Mouse (Mus musculus) midbrain, embryonic 11.5 days (tissue): Measurements from ENCODE around the gene Gnb1l. TPM values are rescaled to one million over a fixed set of nuclear protein-coding genes. Genes with fewer than 3 reads are reported as not detected.

Source experiments
- ATAC-seq: fragments of 200-750 bp; cut with Nextera tagmentation; 2 replicates; pipeline ENCODE4 v1.8.0; 2017; ENCODE audit warnings: moderate TSS enrichment, moderate library complexity; ENCODE audit not compliant: low FRiP score
- DNase-seq: peaks from one replicate; pipeline ENCODE4 v3.0.0; 2015; ENCODE audit warnings: low spot score; ENCODE audit errors: missing footprints
- H3K27ac ChIP-seq: fragments of 300-500 bp; sonication (generic); 2 replicates; pipeline ENCODE4 v1.5.1; 2014; ENCODE audit warnings: low read depth, low read length
- H3K27me3 ChIP-seq: fragments of 300-500 bp; sonication (generic); 2 replicates; pipeline ENCODE4 v1.6.1; 2014; ENCODE audit warnings: mild to moderate bottlenecking, low read length, moderate library complexity, mixed read lengths; ENCODE audit not compliant: control insufficient read depth, insufficient read depth
- H3K36me3 ChIP-seq: fragments of 300-500 bp; sonication (generic); 2 replicates; pipeline ENCODE4 v1.6.1; 2014; ENCODE audit warnings: mild to moderate bottlenecking, low read length, moderate library complexity, mixed read lengths; ENCODE audit not compliant: control insufficient read depth, insufficient read depth
- H3K4me1 ChIP-seq: fragments of 300-500 bp; sonication (generic); 2 replicates; pipeline ENCODE4 v1.6.1; 2014; ENCODE audit warnings: low read length; ENCODE audit not compliant: control insufficient read depth, insufficient read depth
- H3K4me2 ChIP-seq: fragments of 300-500 bp; sonication (generic); 2 replicates; pipeline ENCODE4 v1.6.1; 2014; ENCODE audit warnings: mild to moderate bottlenecking, moderate library complexity
- H3K4me3 ChIP-seq: fragments of 300-500 bp; sonication (generic); 2 replicates; pipeline ENCODE4 v1.5.1; 2014; ENCODE audit warnings: low read depth, low read length
- H3K9ac ChIP-seq: fragments of 300-500 bp; sonication (generic); 2 replicates; pipeline ENCODE4 v1.6.1; 2014; ENCODE audit warnings: low read length
- H3K9me3 ChIP-seq: fragments of 300-500 bp; sonication (generic); 2 replicates; pipeline ENCODE4 v1.6.1; 2016; ENCODE audit warnings: low read length; ENCODE audit not compliant: control insufficient read depth
- WGBS: fragments of 180-500 bp; shearing (Covaris S2); extraction: QIAGEN DNeasy Blood & Tissue Kit; methylation state at CpG from one replicate; pipeline ENCODE4 v1.1.7; 2014; 5-methylcytosine and 5-hydroxymethylcytosine counted together
- polyA plus RNA-seq: library from polyadenylated mRNA; unstranded; fragments of >200 nt; fragmentation: Nextera tagmentation; extraction: Ambion mirVana; gene quantifications from 2 replicates; pipeline ENCODE4 v1.2.1, GENCODE M21; 2014

The Gnb1l gene
- polyA plus RNA-seq, 1 experiment from 2014 or later: 12.9 TPM

GRCm38 (mm10) chr16:18585676-18586075, 87.2 kb downstream of the Gnb1l start:
- DNase-seq (no peak), ATAC-seq (no peak)
- H3K36me3 ChIP-seq: no peaks in the 10 kb centered on the region
- H3K9ac ChIP-seq: no peak overlapping the region
- H3K27ac ChIP-seq: no peak overlapping the region
- peaks cover 24% of the 10 kb centered on the region for H3K4me1 ChIP-seq
- peaks cover 100% of the 10 kb centered on the region for H3K27me3 ChIP-seq
- H3K9me3 ChIP-seq: no peaks in the 10 kb centered on the region
- no peak overlapping the region for H3K4me2 ChIP-seq
- H3K4me3 ChIP-seq: no peak overlapping the region
- WGBS: 2% methylated on average over 10 of the region's 10 CpGs

GRCm38 (mm10) chr16:18586076-18586905, 87.8 kb downstream of the Gnb1l start:
- peak overlapping the region; percentile 37 for H3K4me3 ChIP-seq
- WGBS: 1% methylated on average over 81 of the region's 83 CpGs
- peaks cover 27% of the 10 kb centered on the region for H3K4me1 ChIP-seq
- H3K9me3 ChIP-seq: no peaks in the 10 kb centered on the region
- H3K27ac ChIP-seq: no peak overlapping the region
- H3K36me3 ChIP-seq: no peaks in the 10 kb centered on the region
- DNase-seq: peak; percentile 95
- H3K4me2 ChIP-seq: peak overlapping the region; percentile 51
- ATAC-seq: no peak; the same call in 1 of the 2 replicates
- H3K9ac ChIP-seq: no peak overlapping the region
- peaks cover 100% of the 10 kb centered on the region for H3K27me3 ChIP-seq

GRCm38 (mm10) chr16:18586906-18587546, 88.5 kb downstream of the Gnb1l start:
- Histone ChIP-seq H3K27ac (no peak overlapping the region), H3K9me3 (no peaks in the 10 kb centered on the region), H3K4me1 (peaks cover 31% of the 10 kb centered on the region), H3K36me3 (no peaks in the 10 kb centered on the region), H3K4me2 (peak overlapping the region; percentile 51), H3K27me3 (peaks cover 100% of the 10 kb centered on the region), H3K4me3 (peak overlapping the region; percentile 37), H3K9ac (no peak overlapping the region)
- WGBS: 2% methylated on average over 26 of the region's 62 CpGs
- DNase-seq (peak; percentile 90), ATAC-seq (no peak; the same call in 1 of the 2 replicates)

- Histone ChIP-seq H3K27ac (no peak overlapping the region), H3K4me3 (peak overlapping the region; percentile 20; the same call in 1 of the 2 replicates), H3K36me3 (no peaks in the 10 kb centered on the region), H3K9me3 (no peaks in the 10 kb centered on the region), H3K27me3 (peaks cover 97% of the 10 kb centered on the region), H3K4me1 (peaks cover 24% of the 10 kb centered on the region), H3K9ac (no peak overlapping the region), H3K4me2 (peak overlapping the region; percentile 30)
- under 1% methylated on average over 57 of the region's 57 CpGs for WGBS
- DNase-seq (peak; percentile 95), ATAC-seq (peak; percentile 35; the same call in 1 of the 2 replicates)
These were observed 89.6 kb downstream of the Gnb1l start for GRCm38 (mm10) chr16:18587847-18588737.

- no peak for DNase-seq
- H3K27ac ChIP-seq: no peak overlapping the region
These were observed 90.2 kb downstream of the Gnb1l start for GRCm38 (mm10) chr16:18588738-18589055.

GRCm38 (mm10) chr16:18589080-18589621, 90.6 kb downstream of the Gnb1l start:
- Histone ChIP-seq H3K9me3 (no peaks in the 10 kb centered on the region), H3K9ac (no peak overlapping the region), H3K27ac (no peak overlapping the region), H3K4me3 (no peak overlapping the region), H3K4me2 (no peak overlapping the region), H3K36me3 (no peaks in the 10 kb centered on the region), H3K27me3 (peaks cover 95% of the 10 kb centered on the region), H3K4me1 (peaks cover 24% of the 10 kb centered on the region)
- ATAC-seq (no peak), DNase-seq (peak; percentile 93)
- WGBS: 11% methylated on average over 9 of the region's 9 CpGs

More at GRCm38 (mm10) chr16:18588738-18589055, 90.2 kb downstream of the Gnb1l start:
- H3K36me3 ChIP-seq: no peaks in the 10 kb centered on the region
- ATAC-seq: no peak
- H3K9me3 ChIP-seq: no peaks in the 10 kb centered on the region
- no peak overlapping the region for H3K4me2 ChIP-seq
- peaks cover 97% of the 10 kb centered on the region for H3K27me3 ChIP-seq
- 1% methylated on average over 31 of the region's 31 CpGs for WGBS
- no peak overlapping the region for H3K4me3 ChIP-seq
- H3K9ac ChIP-seq: no peak overlapping the region
- H3K4me1 ChIP-seq: peaks cover 24% of the 10 kb centered on the region

- H3K9ac ChIP-seq: no peak within 1 kb of the TSS
- peak; percentile 93 for DNase-seq
- peak within 1 kb of the TSS; percentile 30 for H3K4me2 ChIP-seq
- H3K27ac ChIP-seq: no peak within 1 kb of the TSS
- H3K4me1 ChIP-seq: peaks cover 24% of the 10 kb centered on the region
- no peaks in the 10 kb centered on the region for H3K36me3 ChIP-seq
- under 1% methylated on average over 48 of the region's 48 CpGs for WGBS
- no peak for ATAC-seq
- H3K4me3 ChIP-seq: peak within 1 kb of the TSS; percentile 15
- peaks cover 88% of the 10 kb centered on the region for H3K27me3 ChIP-seq
- no peaks in the 10 kb centered on the region for H3K9me3 ChIP-seq
These were observed 91.6 kb downstream of the Gnb1l start, which contains the start of gene Tbx1 for GRCm38 (mm10) chr16:18589804-18590790. TSS of gene Tbx1 (minus strand) at chr16:18590671.
